Mouse (Mus musculus) naive thymus-derived CD4-positive, alpha-beta T cell, adult 2 months (primary cell): ENCODE measurements around the gene Rnf19b.

Experiments used
- DNase-seq: peaks from one replicate; pipeline ENCODE4 v3.0.0-alpha.2; 2011; ENCODE audit warnings: low read depth

The Rnf19b gene

GRCm38 (mm10) chr4:129058207-129059092 is at the start of gene Rnf19b:
Gene Rnf19b, plus strand, starts transcription at chr4:129058271.
- peak; percentile 64 for DNase-seq

- peak; percentile 58 for DNase-seq
Measured at GRCm38 (mm10) chr4:129008672-129009071, 49.4 kb upstream of the Rnf19b start.

- no peak for DNase-seq
Measured at GRCm38 (mm10) chr4:129009521-129009920, 48.5 kb upstream of the Rnf19b start.

GRCm38 (mm10) chr4:129011604-129012121 is 46.4 kb upstream of the Rnf19b start:
- DNase-seq: no peak

GRCm38 (mm10) chr4:129013151-129013864 is 44.8 kb upstream of the Rnf19b start:
- DNase-seq: no peak

- DNase-seq: no peak
Measured at GRCm38 (mm10) chr4:129016329-129016728, 41.7 kb upstream of the Rnf19b start.

GRCm38 (mm10) chr4:129017150-129017549 is 40.9 kb upstream of the Rnf19b start:
- no peak for DNase-seq

GRCm38 (mm10) chr4:129018788-129019435 is 39.2 kb upstream of the Rnf19b start:
- no peak for DNase-seq

- no peak for DNase-seq
Measured at GRCm38 (mm10) chr4:129019788-129020187, 38.3 kb upstream of the Rnf19b start.

GRCm38 (mm10) chr4:129020454-129020853 is 37.6 kb upstream of the Rnf19b start:
- no peak for DNase-seq

GRCm38 (mm10) chr4:129021426-129021825 is 36.6 kb upstream of the Rnf19b start:
- no peak for DNase-seq

- DNase-seq: no peak
Measured at GRCm38 (mm10) chr4:129021886-129022285, 36.2 kb upstream of the Rnf19b start.

GRCm38 (mm10) chr4:129023884-129024283 is 34.2 kb upstream of the Rnf19b start:
- no peak for DNase-seq

GRCm38 (mm10) chr4:129024775-129025174 is 33.3 kb upstream of the Rnf19b start:
- no peak for DNase-seq

- no peak for DNase-seq
Measured at GRCm38 (mm10) chr4:129025707-129026106, 32.4 kb upstream of the Rnf19b start.

GRCm38 (mm10) chr4:129030746-129031145 is 27.3 kb upstream of the Rnf19b start:
- DNase-seq: no peak

- DNase-seq: peak; percentile 24
Measured at GRCm38 (mm10) chr4:129031408-129031965, 26.6 kb upstream of the Rnf19b start.

GRCm38 (mm10) chr4:129032133-129032962 is 25.7 kb upstream of the Rnf19b start:
- DNase-seq: peak; percentile 83

GRCm38 (mm10) chr4:129032963-129033951 is 24.8 kb upstream of the Rnf19b start:
- peak; percentile 81 for DNase-seq

GRCm38 (mm10) chr4:129034224-129034623 is 23.8 kb upstream of the Rnf19b start:
- no peak for DNase-seq
